Mouse (Mus musculus): Measurements from ENCODE around the gene Plxna1.

The Plxna1 gene

DNA sequence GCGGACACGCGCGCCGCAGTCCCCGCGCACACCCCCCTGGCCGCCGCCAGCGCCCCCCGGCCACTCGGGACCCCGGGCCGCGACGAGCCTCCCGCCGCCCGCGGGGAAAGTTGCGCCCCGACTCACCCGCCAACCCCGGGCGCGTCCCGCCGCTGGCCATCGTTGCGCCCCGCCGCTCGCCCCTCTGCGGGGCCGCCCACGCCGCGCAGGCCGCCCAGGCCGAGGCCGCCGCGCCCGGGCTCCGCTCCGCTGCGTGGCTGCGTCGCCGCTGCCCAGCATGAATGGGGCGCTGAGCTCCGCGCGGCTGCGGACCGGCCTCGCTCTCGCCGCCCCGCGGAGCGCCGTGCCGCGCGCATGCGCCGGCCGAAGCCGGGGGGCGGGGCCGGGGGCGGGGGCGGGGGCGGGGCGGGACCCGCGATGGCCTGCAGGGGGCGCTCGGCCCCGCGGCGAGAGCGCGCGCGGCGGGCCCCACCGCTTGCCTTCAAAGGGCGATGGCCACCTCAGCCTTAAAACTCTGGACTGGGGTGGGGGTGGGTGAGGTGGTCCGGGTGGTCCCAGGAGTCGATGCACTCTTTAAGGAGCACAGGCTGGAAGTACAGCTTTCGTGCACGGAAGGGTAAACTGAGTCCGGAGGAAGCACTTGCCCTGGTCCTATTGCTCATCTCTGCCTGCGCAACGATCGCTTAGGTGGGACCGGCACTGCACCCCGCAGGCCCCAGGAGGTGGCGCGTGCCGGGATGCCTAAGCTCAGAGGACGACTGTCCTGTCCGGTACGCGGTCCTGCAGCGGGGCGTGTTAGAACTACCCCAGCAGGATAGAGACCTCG, at the start of gene Plxna1:
Gene Plxna1 (minus strand): TSS at position 340 of the 826 bp plus-strand sequence.
- peak; percentile 46 to 47 for DNase-seq (ENCODE audit: low spot score in 2 of 2)

DNA sequence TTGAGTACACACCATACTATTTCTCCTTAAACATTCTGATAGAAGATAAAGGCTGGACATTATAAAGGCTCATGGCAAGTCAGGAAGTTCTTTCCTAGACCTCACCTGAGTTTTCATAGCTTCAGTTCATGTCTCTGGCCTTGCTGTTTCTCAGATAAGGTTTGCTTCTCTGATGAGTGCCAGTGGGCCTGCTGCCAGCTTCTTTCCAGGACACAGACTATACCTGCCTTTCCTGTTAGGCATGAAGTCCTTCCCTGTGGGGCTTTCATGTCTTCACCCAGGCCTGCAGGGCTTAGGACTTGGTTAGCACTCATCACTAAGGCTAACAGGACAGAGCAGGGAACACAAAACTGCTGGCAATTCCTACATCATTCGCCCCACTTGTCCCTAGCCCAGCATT, 46.6 kb upstream of the Plxna1 start:
- no peak for DNase-seq (ENCODE audit: low spot score in 2 of 2)

- DNase-seq (ENCODE audit: low spot score in 2 of 2): no peak
Observed at GRCm38 (mm10) chr6:89408259-89408658, 45.8 kb upstream of the Plxna1 start.

GRCm38 (mm10) chr6:89407247-89407889, 44.9 kb upstream of the Plxna1 start:
- no peak for DNase-seq (ENCODE audit: low spot score in 2 of 2)

DNA sequence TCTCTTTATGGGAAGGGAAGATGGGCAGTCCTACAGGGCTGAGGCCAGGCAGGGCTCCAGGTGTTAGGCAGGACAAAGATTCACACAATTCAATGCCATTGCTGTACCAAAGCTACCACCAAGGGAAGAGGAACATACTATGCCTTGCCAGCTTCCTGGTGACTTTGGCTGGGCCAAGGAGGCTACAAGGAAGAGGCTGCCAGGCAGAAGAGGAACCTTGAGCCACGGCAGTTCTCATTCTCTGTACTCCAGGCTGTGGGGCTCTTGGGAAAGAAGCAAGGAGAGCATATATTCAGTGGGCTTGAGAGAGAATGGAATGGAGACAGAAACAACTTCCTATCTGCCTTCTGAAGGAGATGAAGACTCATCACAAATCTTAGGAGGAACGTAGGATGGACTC, 42.5 kb upstream of the Plxna1 start:
- no peak for DNase-seq (ENCODE audit: low spot score in 2 of 2)

GRCm38 (mm10) chr6:89403257-89404225, 41.1 kb upstream of the Plxna1 start:
- DNase-seq (ENCODE audit: low spot score in 2 of 2): no peak

DNA sequence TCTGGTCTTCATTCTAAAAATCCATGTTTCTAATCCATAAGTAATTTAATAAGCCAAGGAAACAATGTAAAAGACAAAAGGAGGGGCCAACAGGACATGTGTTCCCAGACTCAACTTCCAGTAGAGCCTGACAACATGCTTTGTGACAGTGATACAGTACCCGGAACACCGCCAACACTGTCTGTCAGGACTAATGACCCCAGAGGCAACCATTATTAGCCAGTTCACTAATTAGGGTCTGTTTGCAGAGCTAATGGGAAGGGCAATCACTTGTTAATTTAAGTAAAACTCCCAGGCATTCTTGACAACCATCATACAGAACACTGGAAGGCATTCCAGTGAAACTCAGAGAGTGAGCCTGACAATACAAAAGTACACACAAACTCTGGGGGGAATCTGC, 40.0 kb upstream of the Plxna1 start:
- no peak for DNase-seq (ENCODE audit: low spot score in 2 of 2)

- DNase-seq (ENCODE audit: low spot score in 2 of 2): no peak
Observed at GRCm38 (mm10) chr6:89399564-89399963, 37.1 kb upstream of the Plxna1 start.

DNA sequence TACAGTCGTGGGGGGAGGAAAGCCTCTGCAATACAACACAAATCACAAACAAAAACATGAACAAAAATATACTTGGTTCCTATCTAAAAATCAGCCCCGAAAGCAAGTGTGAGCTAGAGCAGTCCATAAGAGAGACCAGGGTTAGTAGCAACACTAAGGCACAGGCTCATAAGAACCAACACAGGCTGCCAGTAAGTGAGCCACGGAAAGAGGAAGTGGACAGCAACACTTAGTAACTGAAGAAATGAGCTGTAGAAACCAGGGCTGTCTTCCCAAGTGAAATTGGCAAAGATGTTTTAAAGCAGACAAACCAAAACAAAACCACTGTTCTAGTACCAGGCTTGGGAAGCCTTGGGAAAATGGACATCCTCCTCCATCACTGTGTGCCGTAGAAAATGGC, 35.5 kb upstream of the Plxna1 start:
- DNase-seq (ENCODE audit: low spot score in 2 of 2): no peak

GRCm38 (mm10) chr6:89393820-89394219, 31.4 kb upstream of the Plxna1 start:
- DNase-seq (ENCODE audit: low spot score in 2 of 2): no peak

GRCm38 (mm10) chr6:89392213-89392612, 29.8 kb upstream of the Plxna1 start:
- no peak for DNase-seq (ENCODE audit: low spot score in 2 of 2)

GRCm38 (mm10) chr6:89389771-89390170, 27.4 kb upstream of the Plxna1 start:
- no peak for DNase-seq (ENCODE audit: low spot score in 2 of 2)

DNA sequence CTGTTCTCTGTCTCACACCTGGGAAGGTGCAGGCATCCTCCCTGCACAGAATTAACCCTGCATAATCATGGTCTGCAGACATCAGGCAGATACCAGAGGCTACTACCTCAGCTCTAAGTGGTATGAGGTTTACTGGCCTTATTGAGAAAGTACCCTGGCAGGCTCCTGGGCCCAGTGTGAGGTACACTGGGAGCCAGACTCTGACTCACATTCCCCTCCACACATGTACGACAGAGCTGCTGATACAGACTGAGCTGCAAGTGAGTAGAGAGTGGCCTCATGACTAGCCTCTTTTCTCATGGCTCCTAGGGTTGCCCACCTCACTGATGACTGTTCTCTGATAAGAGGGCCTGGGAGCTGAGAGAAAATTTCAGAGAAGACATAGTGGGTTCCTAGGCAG, 24.5 kb upstream of the Plxna1 start:
- DNase-seq (ENCODE audit: low spot score in 2 of 2): no peak

DNA sequence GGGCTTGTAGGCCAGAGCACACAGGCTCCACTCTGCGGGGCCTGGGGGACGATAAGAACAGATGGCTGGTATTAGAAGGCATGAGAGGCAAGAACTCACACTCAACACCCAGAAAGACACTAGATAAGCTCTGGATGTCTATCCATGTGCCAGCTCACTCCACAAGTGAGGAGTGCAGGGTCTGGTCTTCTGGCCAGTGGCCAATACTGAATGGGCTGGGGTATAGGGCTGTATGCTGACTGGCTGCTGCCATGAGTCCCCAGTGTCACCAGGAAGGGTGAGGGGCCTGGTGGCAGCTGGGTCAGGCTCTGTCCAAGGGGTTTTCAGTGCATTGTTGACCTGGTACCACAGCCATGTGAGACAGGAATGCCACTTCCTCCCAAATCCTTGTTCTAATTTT, 22.3 kb upstream of the Plxna1 start:
- DNase-seq (ENCODE audit: low spot score in 2 of 2): no peak

GRCm38 (mm10) chr6:89381851-89382250, 19.4 kb upstream of the Plxna1 start:
- DNase-seq (ENCODE audit: low spot score in 2 of 2): no peak

- no peak for DNase-seq (ENCODE audit: low spot score in 2 of 2)
Observed at GRCm38 (mm10) chr6:89381172-89381571, 18.8 kb upstream of the Plxna1 start.

DNA sequence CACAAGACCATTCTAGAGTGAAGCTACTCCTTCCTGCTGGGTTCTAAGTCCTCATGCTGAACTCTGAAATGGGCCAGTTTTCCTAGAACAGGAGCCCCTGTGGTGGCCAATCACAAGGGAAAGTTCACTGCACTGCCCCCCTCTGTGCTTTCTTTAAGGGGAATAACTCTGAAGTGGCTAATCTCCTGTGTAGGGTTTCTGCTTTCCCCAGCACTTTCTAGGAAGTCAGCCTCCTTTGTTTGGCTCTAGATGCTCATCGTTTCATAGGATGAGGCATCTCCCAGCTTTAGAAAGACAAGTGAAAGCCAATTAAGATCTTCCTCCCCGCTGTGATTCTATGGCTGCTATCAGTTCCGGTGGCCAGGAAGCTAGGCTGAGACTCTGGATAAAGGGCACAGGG, 18.3 kb upstream of the Plxna1 start:
- DNase-seq (ENCODE audit: low spot score in 2 of 2): no peak

DNA sequence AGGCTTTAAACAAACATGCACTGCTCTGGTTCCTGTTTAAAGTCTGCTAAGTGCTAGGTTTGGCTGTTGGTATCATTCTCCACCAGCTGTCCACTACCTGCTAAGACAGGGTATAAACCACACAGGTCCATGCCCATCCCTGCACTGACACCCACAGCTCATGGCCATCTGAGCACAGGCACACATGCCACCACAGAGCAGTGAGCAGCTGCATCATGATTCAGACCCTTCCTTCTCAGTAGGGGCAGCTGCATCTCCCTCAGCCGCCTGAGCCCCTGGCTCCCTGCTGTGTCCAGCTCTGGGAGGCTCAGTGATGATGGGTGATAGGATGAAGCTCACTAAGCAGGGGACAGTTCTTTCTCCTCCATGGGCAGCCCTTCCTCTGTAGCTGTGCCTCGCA, 15.8 kb upstream of the Plxna1 start:
- DNase-seq (ENCODE audit: low spot score in 2 of 2): no peak

DNA sequence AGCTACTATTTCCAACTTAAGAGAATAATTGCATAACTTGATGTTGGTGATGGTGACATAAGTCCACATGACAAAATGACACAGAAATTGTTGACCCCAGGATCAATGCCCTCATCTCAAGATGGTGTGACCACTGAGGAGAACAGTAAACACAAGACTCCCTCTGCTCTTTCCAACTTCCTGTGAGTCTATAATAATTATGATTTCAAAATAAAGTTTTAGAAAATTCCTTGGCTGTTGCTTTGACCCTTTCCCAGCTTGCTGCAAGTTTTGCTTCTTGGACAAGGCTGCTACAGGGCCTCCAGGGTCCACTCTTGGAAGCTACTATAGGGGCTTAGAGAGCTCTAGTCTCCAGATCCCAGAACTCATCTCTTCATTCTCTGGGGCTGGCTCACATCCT, 6.4 kb upstream of the Plxna1 start:
- DNase-seq (ENCODE audit: low spot score in 2 of 2): no peak

GRCm38 (mm10) chr6:89364342-89364741, 1.9 kb upstream of the Plxna1 start:
- DNase-seq (ENCODE audit: low spot score in 2 of 2): no peak

GRCm38 (mm10) chr6:89363107-89363451, 659 bp upstream of the Plxna1 start:
- DNase-seq (ENCODE audit: low spot score in 2 of 2): no peak
